Mouse (Mus musculus): ENCODE results near the gene Sept14. TPM values are rescaled to one million over a fixed set of nuclear protein-coding genes. Genes with fewer than 3 reads are reported as not detected.

Gene Sept14
- polyA plus RNA-seq, 1 experiment = not detected

DNA sequence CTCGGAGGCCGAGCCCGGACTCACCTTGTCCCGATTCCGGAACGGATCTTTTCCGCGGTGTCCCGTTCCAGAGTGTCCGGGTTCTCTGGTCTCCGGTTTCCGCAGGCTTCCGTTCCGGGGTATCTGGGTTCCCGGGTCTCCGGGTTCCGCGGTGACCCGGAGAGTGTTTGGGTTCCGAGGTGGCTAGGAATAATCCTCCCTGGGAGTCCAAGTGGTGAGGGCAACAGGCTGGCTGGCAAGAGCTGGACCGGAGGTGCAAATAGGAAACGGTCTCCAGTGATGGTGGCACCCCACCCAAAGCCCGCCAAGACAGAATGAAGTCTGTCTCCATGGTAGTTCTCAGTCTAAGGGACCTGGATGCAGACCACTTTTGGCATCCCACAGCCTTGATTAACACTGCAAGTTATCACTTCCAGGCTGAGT is 38.3 kb downstream of the Sept14 start, which contains the start of gene Zfp11:
Gene Zfp11, minus strand, starts transcription at position 64 of the 423 bp plus-strand sequence.
- no peak within 1 kb of the TSS for H3K27ac ChIP-seq (ENCODE audit: insufficient read depth, low read depth, low read length)
- no peaks in the 10 kb centered on the region for H3K4me1 ChIP-seq (ENCODE audit: control insufficient read depth, insufficient read depth, low read length)
- peak within 1 kb of the TSS; percentile 95 for H3K4me3 ChIP-seq (ENCODE audit: insufficient read depth, low read length)
- TF ChIP-seq CTCF (IDR thresholded peaks at IDR 0.05; ENCODE audit: low read depth, low read length) (no peak), POLR2A (IDR thresholded peaks at IDR 0.05; ENCODE audit: borderline replicate concordance, low read depth, low read length) (no peak)

DNA sequence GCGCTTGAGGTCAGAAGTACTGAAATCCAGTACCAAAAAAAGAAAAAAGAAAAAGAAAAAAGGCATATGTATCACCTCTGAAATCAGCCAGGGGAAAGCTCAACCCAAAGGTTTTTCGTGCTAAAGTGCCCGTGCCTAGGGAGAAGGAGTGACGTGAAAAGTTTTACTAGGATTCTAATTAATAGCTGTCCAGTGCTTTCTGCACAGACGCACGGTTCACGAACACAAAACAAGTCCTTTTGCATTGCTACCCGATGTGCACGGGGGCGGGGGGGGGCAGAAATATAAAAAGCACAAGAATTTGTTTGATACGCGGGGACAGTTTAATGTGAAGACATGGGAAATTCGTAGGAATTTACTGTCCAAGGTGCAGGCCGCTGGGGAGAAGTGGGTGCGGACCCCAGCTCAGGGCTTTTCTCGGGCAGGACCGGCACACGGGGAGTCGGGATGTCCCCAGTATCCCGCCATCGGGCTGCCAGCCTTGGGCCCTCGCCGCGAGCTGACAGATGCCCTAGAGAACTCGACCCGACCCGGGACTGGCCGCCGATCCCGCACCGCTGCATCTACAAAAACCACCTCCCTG is 38.8 kb downstream of the Sept14 start:
- H3K4me1 ChIP-seq (ENCODE audit: control insufficient read depth, insufficient read depth, low read length) = no peaks in the 10 kb centered on the region
- peak overlapping the region; percentile 95 for H3K4me3 ChIP-seq (ENCODE audit: insufficient read depth, low read length)
- TF ChIP-seq CTCF (IDR thresholded peaks at IDR 0.05; ENCODE audit: low read depth, low read length) = no peak
- no peak overlapping the region for H3K27ac ChIP-seq (ENCODE audit: insufficient read depth, low read depth, low read length)

DNA sequence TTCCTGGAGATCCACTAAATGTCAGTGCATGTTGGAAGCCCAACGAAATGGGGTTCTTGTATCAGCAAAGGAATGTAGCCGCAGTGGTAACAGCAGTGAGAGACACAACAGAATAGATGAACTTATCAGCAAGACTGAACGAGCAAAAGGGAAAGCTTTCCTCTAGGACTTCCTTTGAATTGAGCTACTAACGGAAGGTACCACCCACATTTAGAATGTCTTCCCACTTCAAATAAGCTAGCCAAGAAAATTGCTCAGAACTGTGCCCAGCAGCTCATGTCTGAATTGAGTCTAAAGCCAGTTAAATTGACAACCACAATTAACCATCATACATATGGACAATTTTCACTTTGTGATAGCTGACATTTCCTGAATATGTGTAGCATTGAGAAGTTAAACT is 40.5 kb downstream of the Sept14 start:
- Histone ChIP-seq H3K4me3 (ENCODE audit: insufficient read depth, low read length) (no peak overlapping the region), H3K4me1 (ENCODE audit: control insufficient read depth, insufficient read depth, low read length) (no peaks in the 10 kb centered on the region), H3K27ac (ENCODE audit: insufficient read depth, low read depth, low read length) (no peak overlapping the region)
- TF ChIP-seq POLR2A (IDR thresholded peaks at IDR 0.05; ENCODE audit: borderline replicate concordance, low read depth, low read length) (no peak), CTCF (IDR thresholded peaks at IDR 0.05; ENCODE audit: low read depth, low read length) (no peak)

DNA sequence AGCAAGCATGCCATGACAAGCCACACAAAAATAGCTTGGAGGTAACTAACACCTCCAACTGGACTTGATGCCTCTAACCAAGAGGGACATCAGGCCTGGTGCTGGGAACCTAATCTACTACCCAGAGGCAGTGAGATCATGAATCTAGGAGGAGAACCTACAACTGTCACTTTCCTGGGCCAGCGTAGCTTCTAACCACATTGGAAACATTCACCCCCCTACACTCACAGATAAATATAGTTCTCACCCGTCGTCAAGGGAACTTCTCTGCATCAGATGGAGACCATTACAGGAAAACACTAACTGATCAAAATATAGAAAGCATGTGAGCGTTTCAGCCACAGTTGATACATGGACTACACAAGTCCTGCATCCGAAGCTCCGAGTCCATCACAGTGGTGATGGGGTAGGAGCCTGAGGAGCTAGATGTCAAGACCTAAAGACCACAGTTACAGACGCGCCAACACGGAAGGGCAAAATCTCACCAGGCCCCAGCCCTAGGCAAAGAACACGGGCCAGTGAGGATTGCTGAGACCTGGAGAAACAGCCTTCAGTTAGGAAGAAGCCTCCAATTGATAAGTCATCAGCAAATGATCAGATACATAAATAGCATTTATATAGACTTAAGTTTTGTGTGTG is 41.9 kb downstream of the Sept14 start:
- Histone ChIP-seq H3K4me1 (ENCODE audit: control insufficient read depth, insufficient read depth, low read length) (no peaks in the 10 kb centered on the region), H3K27ac (ENCODE audit: insufficient read depth, low read depth, low read length) (no peak overlapping the region), H3K4me3 (ENCODE audit: insufficient read depth, low read length) (no peak overlapping the region)
- TF ChIP-seq CTCF (IDR thresholded peaks at IDR 0.05; ENCODE audit: low read depth, low read length) (no peak), POLR2A (IDR thresholded peaks at IDR 0.05; ENCODE audit: borderline replicate concordance, low read depth, low read length) (no peak)

DNA sequence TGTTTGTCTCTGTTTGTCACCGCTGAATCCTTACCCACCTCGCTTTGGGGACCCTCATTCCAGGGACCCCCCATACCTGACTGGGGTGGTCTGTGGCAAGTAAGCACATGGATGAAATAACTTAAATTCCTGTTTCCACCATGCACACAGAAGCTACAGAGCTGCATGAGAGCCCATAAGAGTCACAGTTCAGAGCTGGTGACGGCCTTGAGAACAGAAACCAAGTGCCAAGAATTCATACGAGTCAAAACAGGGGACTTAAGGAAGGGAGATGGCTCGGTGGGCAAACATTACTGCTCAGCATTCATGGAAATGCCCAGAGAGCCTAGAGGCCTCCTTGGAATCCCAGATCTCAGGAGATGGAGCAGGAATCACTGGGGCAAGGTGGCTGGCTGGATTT is 44.2 kb downstream of the Sept14 start:
- TF ChIP-seq POLR2A (IDR thresholded peaks at IDR 0.05; ENCODE audit: borderline replicate concordance, low read depth, low read length) = no peak
- no peak for TF ChIP-seq CTCF (IDR thresholded peaks at IDR 0.05; ENCODE audit: low read depth, low read length)
- H3K27ac ChIP-seq (ENCODE audit: insufficient read depth, low read depth, low read length) = no peak overlapping the region
- H3K4me1 ChIP-seq (ENCODE audit: control insufficient read depth, insufficient read depth, low read length) = no peaks in the 10 kb centered on the region
- H3K4me3 ChIP-seq (ENCODE audit: insufficient read depth, low read length) = no peak overlapping the region

DNA sequence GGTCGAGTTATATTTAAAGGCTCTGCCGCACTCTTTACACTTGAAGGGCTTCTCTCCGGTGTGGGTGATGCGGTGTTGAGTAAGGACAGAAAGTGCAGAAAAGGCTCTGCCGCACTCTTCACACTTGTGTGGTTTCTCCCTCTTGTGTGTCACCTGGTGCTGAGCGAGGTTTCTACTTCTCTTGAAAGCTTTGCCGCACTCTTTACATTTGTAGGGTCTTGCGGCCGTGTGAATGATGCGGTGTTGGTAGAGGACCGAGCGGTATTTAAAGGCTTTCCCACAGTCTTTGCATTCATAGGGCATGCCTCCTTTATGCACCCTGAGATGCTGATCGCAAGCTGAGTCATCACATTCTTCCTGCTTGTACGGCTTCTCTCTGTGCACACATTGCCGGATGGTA is 50.4 kb downstream of the Sept14 start:
- Histone ChIP-seq H3K4me1 (ENCODE audit: control insufficient read depth, insufficient read depth, low read length) (no peaks in the 10 kb centered on the region), H3K4me3 (ENCODE audit: insufficient read depth, low read length) (no peak overlapping the region), H3K27ac (ENCODE audit: insufficient read depth, low read depth, low read length) (no peak overlapping the region)
- TF ChIP-seq POLR2A (IDR thresholded peaks at IDR 0.05; ENCODE audit: borderline replicate concordance, low read depth, low read length) = no peak
- TF ChIP-seq CTCF (IDR thresholded peaks at IDR 0.05; ENCODE audit: low read depth, low read length) = no peak

DNA sequence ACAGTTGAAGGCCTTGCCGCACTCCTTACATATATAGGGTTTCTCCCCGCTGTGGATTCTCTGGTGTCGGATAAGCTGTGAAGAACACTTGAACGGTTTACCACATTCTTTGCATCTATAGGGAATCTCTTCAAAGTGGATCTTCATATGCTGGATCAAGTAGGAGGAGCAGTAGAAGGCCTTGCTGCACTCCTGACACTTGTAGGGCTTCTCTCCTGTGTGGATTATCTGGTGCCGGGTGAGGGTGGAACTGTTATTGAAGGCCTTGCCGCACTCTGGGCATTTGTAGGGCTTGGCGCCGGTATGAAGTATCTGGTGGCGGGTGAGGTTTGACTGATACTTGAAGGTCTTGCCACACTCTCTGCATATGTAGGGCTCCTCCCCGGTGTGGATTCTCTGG is 51.3 kb downstream of the Sept14 start:
- H3K4me3 ChIP-seq (ENCODE audit: insufficient read depth, low read length) = no peak overlapping the region
- H3K4me1 ChIP-seq (ENCODE audit: control insufficient read depth, insufficient read depth, low read length) = no peaks in the 10 kb centered on the region
- TF ChIP-seq POLR2A (IDR thresholded peaks at IDR 0.05; ENCODE audit: borderline replicate concordance, low read depth, low read length) = no peak
- TF ChIP-seq CTCF (IDR thresholded peaks at IDR 0.05; ENCODE audit: low read depth, low read length) = no peak

DNA sequence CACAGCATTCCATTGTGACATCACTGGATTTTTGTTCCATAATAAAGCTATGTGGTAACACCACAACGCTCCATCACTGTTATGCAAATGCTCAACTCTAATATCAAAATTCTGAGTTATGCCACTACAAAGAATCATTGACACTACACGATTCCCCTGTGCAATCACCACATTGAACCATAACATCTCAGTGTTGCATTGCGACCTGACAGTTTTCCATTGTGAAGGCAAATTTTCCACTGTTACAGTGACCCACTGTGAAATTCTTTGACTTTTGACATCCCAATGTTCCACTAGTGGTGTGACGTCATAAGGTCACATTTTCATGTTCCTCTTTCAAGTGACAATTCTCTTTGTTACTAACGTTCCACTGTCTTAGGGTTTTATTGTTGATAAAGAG is 57.5 kb downstream of the Sept14 start:
- Histone ChIP-seq H3K27ac (ENCODE audit: insufficient read depth, low read depth, low read length) (no peak overlapping the region), H3K4me1 (ENCODE audit: control insufficient read depth, insufficient read depth, low read length) (peaks cover 3% of the 10 kb centered on the region; the same call in 1 of the 2 replicates), H3K4me3 (ENCODE audit: insufficient read depth, low read length) (no peak overlapping the region)
- no peak for TF ChIP-seq POLR2A (IDR thresholded peaks at IDR 0.05; ENCODE audit: borderline replicate concordance, low read depth, low read length)
- no peak for TF ChIP-seq CTCF (IDR thresholded peaks at IDR 0.05; ENCODE audit: low read depth, low read length)

More for the DNA sequence above, 51.3 kb downstream of the Sept14 start:
- no peak overlapping the region for H3K27ac ChIP-seq (ENCODE audit: insufficient read depth, low read depth, low read length)

Other genes with a start within 250 kb of the Sept14 start
- 56.1 and 61.8 TPM in 2 replicates for gene Sfswap, start 207.3 kb downstream of the Sept14 start, polyA plus RNA-seq (2012; ENCODE audit: insufficient read depth, insufficient read length, missing spikeins)
- gene Mmp17, start 124.3 kb downstream of the Sept14 start, polyA plus RNA-seq (2012; ENCODE audit: insufficient read depth, insufficient read length, missing spikeins) = 0.08 and 0.20 TPM in 2 replicates
- 2.4 TPM in 2 replicates for gene Zfp11, start 38.4 kb downstream of the Sept14 start, polyA plus RNA-seq (2012; ENCODE audit: insufficient read depth, insufficient read length, missing spikeins)
- gene Mrps17, start 7.0 kb upstream of the Sept14 start, polyA plus RNA-seq (2012; ENCODE audit: insufficient read depth, insufficient read length, missing spikeins) = 72.2 and 75.6 TPM in 2 replicates
- 42.7 and 46.1 TPM in 2 replicates for gene Nipsnap2, start 16.6 kb upstream of the Sept14 start, polyA plus RNA-seq (2012; ENCODE audit: insufficient read depth, insufficient read length, missing spikeins)
- 7.5 and 7.9 TPM in 2 replicates for gene Psph, start 78.9 kb upstream of the Sept14 start, polyA plus RNA-seq (2012; ENCODE audit: insufficient read depth, insufficient read length, missing spikeins)
- gene Sumf2, start 138.5 kb upstream of the Sept14 start, polyA plus RNA-seq (2012; ENCODE audit: insufficient read depth, insufficient read length, missing spikeins) = 15.4 and 20.5 TPM in 2 replicates
- gene Chchd2, start 179.0 kb upstream of the Sept14 start, polyA plus RNA-seq (2012; ENCODE audit: insufficient read depth, insufficient read length, missing spikeins) = 253 and 308 TPM in 2 replicates
- 0.95 TPM in 1 of 2 replicates, not detected in the other for gene Zbed5, start 187.2 kb upstream of the Sept14 start, polyA plus RNA-seq (2012; ENCODE audit: insufficient read depth, insufficient read length, missing spikeins)
- 0.29 and 0.51 TPM in 2 replicates for gene Phkg1, start 190.0 kb upstream of the Sept14 start, polyA plus RNA-seq (2012; ENCODE audit: insufficient read depth, insufficient read length, missing spikeins)
- gene Nupr1l, start 200.0 kb upstream of the Sept14 start, polyA plus RNA-seq (2012; ENCODE audit: insufficient read depth, insufficient read length, missing spikeins) = 2.9 and 4.5 TPM in 2 replicates
- gene Vkorc1l1, start 233.5 kb upstream of the Sept14 start, polyA plus RNA-seq (2012; ENCODE audit: insufficient read depth, insufficient read length, missing spikeins) = 16.5 and 17.7 TPM in 2 replicates

Measured in bone marrow macrophage, adult 2 months (primary cell).